Mouse (Mus musculus) CH12.LX (cell line): Measurements from ENCODE around the gene Fermt2. TPM values are rescaled to one million over a fixed set of nuclear protein-coding genes. Genes with fewer than 3 reads are reported as not detected.

ENCODE experiments used
- DNase-seq: peaks from one replicate; pipeline ENCODE4 v3.0.0-alpha.2; 2013; ENCODE audit errors: extremely low read depth
- H3K27ac ChIP-seq: 2 replicates; pipeline ENCODE4 v1.5.1; 2012; ENCODE audit warnings: low read depth, mild to moderate bottlenecking, control low read depth, moderate library complexity; ENCODE audit not compliant: insufficient read depth
- H3K27me3 ChIP-seq: replicated peaks from 2 replicates; pipeline ENCODE3; 2012; ENCODE audit warnings: inconsistent platforms
- H3K36me3 ChIP-seq, 2 experiments: replicated peaks in 1 of 2; 2 replicates each; pipeline versions ENCODE3 to v1.6.1; 2012; ENCODE audit warnings: inconsistent platforms in 1 of 2, low read length in 1 of 2, mild to moderate bottlenecking in 1 of 2, mixed read lengths in 1 of 2, moderate library complexity in 1 of 2; ENCODE audit not compliant: control insufficient read depth in 1 of 2, insufficient read depth in 1 of 2
- H3K4me1 ChIP-seq, 2 experiments: 2 replicates each; pipeline ENCODE4 v1.6.1; 2012; ENCODE audit warnings: inconsistent platforms in 1 of 2, moderate library complexity in 1 of 2; ENCODE audit not compliant: insufficient read depth in 2 of 2, control insufficient read depth in 1 of 2
- H3K4me2 ChIP-seq: 2 replicates; pipeline ENCODE4 v1.6.1; 2012; ENCODE audit warnings: low read depth, mild to moderate bottlenecking, control low read depth; ENCODE audit not compliant: poor library complexity, insufficient read depth, severe bottlenecking
- H3K4me3 ChIP-seq, 3 experiments: fragments of 150-350 bp in 1 of 3; sonication (generic) in 1 of 3; replicated peaks in 1 of 3; 2 replicates each; pipeline versions ENCODE3 to v1.5.1; 2011 to 2012; ENCODE audit warnings: low read depth in 2 of 3, low read length in 2 of 3, mild to moderate bottlenecking in 2 of 3, moderate library complexity in 2 of 3, control low read depth in 1 of 3, improper control_type of control experiment in 1 of 3, inconsistent platforms in 1 of 3, mixed read lengths in 1 of 3; ENCODE audit not compliant: poor library complexity in 1 of 3
- H3K79me2 ChIP-seq: replicated peaks from 2 replicates; pipeline ENCODE4 v1.6.1; 2012; ENCODE audit warnings: mild to moderate bottlenecking, moderate library complexity; ENCODE audit not compliant: control insufficient read depth, poor library complexity, insufficient read depth, severe bottlenecking; ENCODE audit errors: extremely low read depth
- H3K9ac ChIP-seq: 2 replicates; pipeline ENCODE4 v1.6.1; 2012; ENCODE audit warnings: low read depth, mild to moderate bottlenecking, control low read depth, moderate library complexity; ENCODE audit not compliant: insufficient read depth
- H3K9me3 ChIP-seq: replicated peaks from 2 replicates; pipeline ENCODE3; 2012; ENCODE audit warnings: low read length, inconsistent platforms, mixed read lengths
- CHD1 ChIP-seq: IDR thresholded peaks from 2 replicates; pipeline ENCODE4 v1.6.1; 2012; ENCODE audit warnings: low read depth, low read length, improper control_type of control experiment, inconsistent platforms
- CHD2 ChIP-seq: IDR thresholded peaks from 2 replicates; pipeline ENCODE4 v1.6.1; 2011; ENCODE audit warnings: low read length, improper control_type of control experiment
- E2F4 ChIP-seq: IDR thresholded peaks from 2 replicates; pipeline ENCODE4 v1.6.1; 2011; ENCODE audit warnings: low read depth, low read length, improper control_type of control experiment; ENCODE audit not compliant: insufficient replicate concordance
- ELF1 ChIP-seq: IDR thresholded peaks from 2 replicates; pipeline ENCODE4 v1.6.1; 2014; ENCODE audit warnings: low read depth, mild to moderate bottlenecking, inconsistent platforms, low read length, improper control_type of control experiment
- ETS1 ChIP-seq: conservative IDR thresholded peaks from 2 replicates; pipeline ENCODE4 v1.6.1; 2012; ENCODE audit warnings: low read depth, mild to moderate bottlenecking, inconsistent platforms, low read length, improper control_type of control experiment, moderate library complexity
- GABPA ChIP-seq: IDR thresholded peaks from 2 replicates; pipeline ENCODE4 v1.6.1; 2012; ENCODE audit warnings: low read depth, low read length, improper control_type of control experiment, inconsistent platforms; ENCODE audit not compliant: insufficient replicate concordance
- HCFC1 ChIP-seq: IDR thresholded peaks from 2 replicates; pipeline ENCODE4 v1.6.1; 2012; ENCODE audit warnings: low read depth, mild to moderate bottlenecking, inconsistent platforms, low read length, improper control_type of control experiment
- JUN ChIP-seq: IDR thresholded peaks from 2 replicates; pipeline ENCODE4 v1.6.1; 2011; ENCODE audit warnings: low read depth, mild to moderate bottlenecking, low read length, improper control_type of control experiment, moderate library complexity; ENCODE audit not compliant: insufficient read depth
- JUND ChIP-seq: conservative IDR thresholded peaks from 2 replicates; pipeline ENCODE4 v1.6.1; 2011; ENCODE audit warnings: low read depth, low read length, improper control_type of control experiment
- MAFK ChIP-seq: IDR thresholded peaks from 2 replicates; pipeline ENCODE4 v1.6.1; 2011; ENCODE audit warnings: low read length, improper control_type of control experiment; ENCODE audit not compliant: insufficient replicate concordance
- MAX ChIP-seq: IDR thresholded peaks from 2 replicates; pipeline ENCODE4 v1.6.1; 2011; ENCODE audit warnings: low read length, improper control_type of control experiment
- MXI1 ChIP-seq: IDR thresholded peaks from 2 replicates; pipeline ENCODE4 v1.6.1; 2011; ENCODE audit warnings: mild to moderate bottlenecking, low read depth, low read length, improper control_type of control experiment
- MYC ChIP-seq: IDR thresholded peaks from 2 replicates; pipeline ENCODE4 v1.6.1; 2011; ENCODE audit warnings: low read depth, mild to moderate bottlenecking, improper control_type of control experiment, low read length
- NELFE ChIP-seq: IDR thresholded peaks from 2 replicates; pipeline ENCODE4 v1.6.1; 2011; ENCODE audit warnings: low read depth, low read length, improper control_type of control experiment
- NRF1 ChIP-seq: IDR thresholded peaks from 2 replicates; pipeline ENCODE4 v1.6.1; 2014; ENCODE audit warnings: low read depth, mild to moderate bottlenecking, inconsistent platforms, low read length, improper control_type of control experiment, moderate library complexity
- PAX5 ChIP-seq: IDR thresholded peaks from 2 replicates; pipeline ENCODE4 v1.6.1; 2012; ENCODE audit warnings: low read length, inconsistent platforms, mixed read lengths
- POLR2AphosphoS2 ChIP-seq: IDR thresholded peaks from 2 replicates; pipeline ENCODE4 v1.6.1; 2011; ENCODE audit warnings: low read depth, low read length, improper control_type of control experiment
- RCOR1 ChIP-seq: conservative IDR thresholded peaks from 2 replicates; pipeline ENCODE4 v1.6.1; 2012; ENCODE audit warnings: low read depth, mild to moderate bottlenecking, inconsistent platforms, low read length, improper control_type of control experiment
- TCF12 ChIP-seq: IDR thresholded peaks from 2 replicates; pipeline ENCODE4 v1.6.1; 2014; ENCODE audit warnings: low read depth, mild to moderate bottlenecking, inconsistent platforms, low read length, improper control_type of control experiment
- UBTF ChIP-seq: IDR thresholded peaks from 2 replicates; pipeline ENCODE4 v1.6.1; 2012; ENCODE audit warnings: low read depth, mild to moderate bottlenecking, inconsistent platforms, low read length, improper control_type of control experiment, moderate library complexity
- USF1 ChIP-seq: IDR thresholded peaks from 2 replicates; pipeline ENCODE4 v1.6.1; 2014; ENCODE audit warnings: low read depth, mild to moderate bottlenecking, inconsistent platforms, low read length, improper control_type of control experiment
- USF2 ChIP-seq: conservative IDR thresholded peaks from 2 replicates; pipeline ENCODE4 v1.6.1; 2011; ENCODE audit warnings: low read depth, low read length, improper control_type of control experiment
- ZC3H11A ChIP-seq: IDR thresholded peaks from 2 replicates; pipeline ENCODE4 v1.6.1; 2012; ENCODE audit warnings: low read depth, mild to moderate bottlenecking, inconsistent platforms, low read length, improper control_type of control experiment
- ZMIZ1 ChIP-seq: IDR thresholded peaks from 2 replicates; pipeline ENCODE4 v1.6.1; 2012; ENCODE audit warnings: low read depth, mild to moderate bottlenecking, inconsistent platforms, low read length, improper control_type of control experiment
- ZNF384 ChIP-seq: IDR thresholded peaks from 2 replicates; pipeline ENCODE4 v1.6.1; 2012; ENCODE audit warnings: low read depth, low read length, improper control_type of control experiment, inconsistent platforms
- dilution Hi-C: fragments of 300-500 bp; cut with MboI; formaldehyde crosslinking; loops from 2 replicates; pipeline ENCODE4 v1.14.3; 2020; ENCODE audit warnings: low sequenced_read_pairs; ENCODE audit not compliant: extremely low pct_unique_long_range_greater_than_20kb, extremely low pct_ligation_motif_present
- in situ Hi-C: fragments of 300-500 bp; cut with MboI; formaldehyde crosslinking; loops from 3 replicates; pipeline ENCODE4 v1.14.3; 2019; ENCODE audit warnings: low sequenced_read_pairs, low pct_ligation_motif_present, low pct_unique_long_range_greater_than_20kb, mixed read lengths
- polyA plus RNA-seq: library from polyadenylated mRNA; unstranded; fragments of >175 nt; gene quantifications from 2 replicates; pipeline ENCODE4 v1.2.1, GENCODE M21; 2012; ENCODE audit warnings: low read depth; ENCODE audit not compliant: insufficient read length
- total RNA-seq, 2 experiments: library from RNA; depleted of rRNA; stranded (reverse); fragments of 300-350 nt in 1 of 2; fragments of >200 nt in 1 of 2; gene quantifications; 2 replicates each; pipeline ENCODE4 v1.2.3; 2012 to 2014

The Fermt2 gene
- total and polyA plus RNA-seq, 3 experiments, result 0.41 TPM; not detected in 2

DNA sequence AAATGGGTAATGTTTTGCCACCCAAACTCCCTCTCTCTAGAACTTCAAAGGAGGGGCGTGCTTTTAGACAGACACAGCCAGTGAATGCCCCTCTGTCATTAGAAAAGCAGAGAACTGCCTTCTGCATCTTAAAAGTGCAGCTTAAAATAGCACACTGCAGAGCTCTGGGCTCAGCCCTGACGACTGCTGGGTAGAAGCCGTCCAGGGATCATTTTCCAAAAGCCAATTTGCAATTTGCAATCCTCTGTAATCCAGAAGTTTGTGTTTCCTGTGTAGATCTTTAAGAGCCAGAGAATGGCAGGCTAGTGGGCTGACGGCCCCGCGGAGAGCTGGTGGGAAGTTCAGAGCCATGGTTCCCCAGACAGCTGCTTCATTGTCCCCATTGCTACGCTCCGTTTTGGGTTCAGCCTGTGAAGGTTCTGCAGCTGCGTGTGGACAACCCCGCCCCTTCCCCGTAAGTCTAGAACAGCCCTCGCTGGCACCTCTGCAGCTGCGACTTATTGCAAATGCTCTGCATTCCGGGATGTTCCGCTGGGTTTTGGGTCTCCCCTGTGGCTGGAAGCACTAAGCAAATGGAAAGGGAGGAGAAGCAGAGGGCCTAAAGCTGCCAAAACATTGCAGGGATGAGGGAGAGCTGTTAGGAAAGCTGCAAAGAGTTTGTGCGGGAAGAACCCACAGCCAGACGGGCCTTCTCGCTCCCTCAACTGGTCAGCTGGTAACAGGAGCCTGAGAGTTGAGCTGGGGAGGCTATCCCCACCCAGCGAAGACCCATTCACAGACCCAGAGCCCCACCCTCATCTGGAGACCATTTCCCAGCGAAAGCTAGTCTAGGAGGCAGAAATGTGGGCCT, 35.5 kb upstream of the Fermt2 start:
- no peaks in the 10 kb centered on the region for H3K9me3 ChIP-seq
- dilution Hi-C loops (no loop called here), in situ Hi-C loops (loop anchor here (10.0 kb wide), 2 partner anchors 129 to 219 kb away; no protein-coding TSS in a partner anchor)
- H3K4me2 ChIP-seq, result no peak overlapping the region
- H3K36me3 ChIP-seq, result no peaks in the 10 kb centered on the region
- peaks cover 0 to 14% of the 10 kb centered on the region in 2 experiments; a peak in 2 of 4 replicates for H3K4me1 ChIP-seq
- DNase-seq, result no peak
- no peaks in the 10 kb centered on the region for H3K27me3 ChIP-seq
- no peak overlapping the region for H3K27ac ChIP-seq
- no peak overlapping the region for H3K4me3 ChIP-seq
- no peak overlapping the region for H3K9ac ChIP-seq
- no peaks in the 10 kb centered on the region for H3K79me2 ChIP-seq
- TF ChIP-seq CHD1, result no peak
- TF ChIP-seq JUND, result no peak
- no peak for TF ChIP-seq TCF12
- TF ChIP-seq MAFK, result no peak
- no peak for TF ChIP-seq ELF1
- no peak for TF ChIP-seq PAX5
- no peak for TF ChIP-seq GABPA
- no peak for TF ChIP-seq ZC3H11A
- no peak for TF ChIP-seq ETS1
- TF ChIP-seq CHD2, result no peak
- TF ChIP-seq USF2, result no peak
- no peak for TF ChIP-seq E2F4
- TF ChIP-seq MAX, result no peak
- TF ChIP-seq NELFE, result no peak
- TF ChIP-seq MYC, result no peak
- TF ChIP-seq ZNF384, result no peak
- TF ChIP-seq UBTF, result no peak
- no peak for TF ChIP-seq NRF1
- TF ChIP-seq POLR2AphosphoS2, result no peak
- TF ChIP-seq USF1, result no peak

DNA sequence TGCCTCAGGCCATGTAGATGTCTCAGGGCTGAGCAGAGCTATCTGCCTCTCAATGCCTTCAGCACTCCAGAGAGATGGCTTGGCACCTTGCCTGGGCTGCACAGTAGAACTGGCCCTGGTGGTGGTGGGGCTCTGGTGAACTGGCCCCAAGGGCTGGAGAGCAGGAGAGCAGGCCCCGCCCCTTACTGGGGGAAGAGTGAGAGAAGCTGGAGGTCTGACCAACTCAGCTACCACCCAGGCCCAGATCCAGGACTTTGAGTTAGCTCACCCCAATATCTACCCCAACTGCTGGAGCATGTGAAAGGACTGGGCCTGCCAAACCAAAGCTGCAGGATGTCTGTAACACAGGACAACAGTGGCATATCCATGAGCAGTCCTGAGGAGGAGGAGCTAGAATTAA, 33.7 kb upstream of the Fermt2 start:
- no peak overlapping the region for H3K4me3 ChIP-seq
- no peak overlapping the region for H3K9ac ChIP-seq
- in situ Hi-C loops, result loop anchor here (10.0 kb wide), 2 partner anchors 131 to 221 kb away; no protein-coding TSS in a partner anchor
- no peak overlapping the region for H3K4me2 ChIP-seq
- no peak for DNase-seq
- H3K36me3 ChIP-seq, result no peaks in the 10 kb centered on the region
- H3K27me3 ChIP-seq, result no peaks in the 10 kb centered on the region
- H3K4me1 ChIP-seq, result peaks cover 0 to 14% of the 10 kb centered on the region in 2 experiments; a peak in 2 of 4 replicates
- dilution Hi-C loops, result no loop called here
- TF ChIP-seq CHD2, result no peak
- no peak for TF ChIP-seq ZMIZ1
- TF ChIP-seq GABPA, result no peak
- no peak for TF ChIP-seq HCFC1
- no peak for TF ChIP-seq MXI1
- TF ChIP-seq RCOR1, result no peak
- no peak for TF ChIP-seq JUN
- H3K79me2 ChIP-seq, result no peaks in the 10 kb centered on the region
- H3K27ac ChIP-seq, result no peak overlapping the region
- no peaks in the 10 kb centered on the region for H3K9me3 ChIP-seq
